Mouse (Mus musculus): ENCODE measurements at regions not wholly inside any gene's neighbourhood (a gene's known extent, or its start where the extent isn't known, plus 50 kb on each side); places are given as distances from the start of the nearest gene placed in this dataset.

DNA sequence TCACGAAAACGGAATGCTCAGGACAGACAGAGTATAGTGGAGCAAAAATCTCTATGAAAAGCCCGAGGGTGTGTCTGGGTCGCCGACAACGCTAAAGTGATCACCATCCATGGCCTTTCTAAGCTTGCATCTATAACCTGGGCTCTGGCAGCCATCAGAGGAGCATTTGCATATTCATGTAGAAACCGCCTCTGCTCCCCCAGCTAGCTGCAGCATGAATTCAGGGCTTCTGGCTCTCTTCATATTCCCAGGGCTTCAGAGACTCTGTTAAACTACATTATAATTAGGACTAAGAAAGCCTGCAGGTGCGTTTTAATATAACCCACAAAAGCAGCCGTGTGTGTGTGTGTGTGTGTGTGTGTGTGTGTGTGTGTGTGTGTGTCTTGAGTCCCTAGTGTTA, 59.7 kb upstream of the Aldh1b1 start:
- no peak for TF ChIP-seq CTCF (conservative IDR thresholded peaks at IDR 0.05; ENCODE audit: low read length)
- no peak for TF ChIP-seq NANOG (IDR thresholded peaks at IDR 0.05; ENCODE audit: borderline replicate concordance, low read length)
